Mouse (Mus musculus) brain, embryonic 14.5 days (tissue): Measurements from ENCODE around the gene Npsr1.

ENCODE experiments used
- CTCF ChIP-seq: fragments of 200-500 bp; IDR thresholded peaks from 2 replicates; pipeline ENCODE4 v1.5.1; 2012; ENCODE audit warnings: inconsistent platforms, mild to moderate bottlenecking, moderate library complexity, borderline replicate concordance; ENCODE audit not compliant: insufficient read depth, insufficient read length; ENCODE audit errors: extremely low read depth
- POLR2A ChIP-seq: fragments of 200-500 bp; IDR thresholded peaks from 2 replicates; pipeline ENCODE4 v1.6.1; 2012; ENCODE audit warnings: mild to moderate bottlenecking, inconsistent platforms, borderline replicate concordance; ENCODE audit not compliant: poor library complexity, insufficient read depth, insufficient read length, severe bottlenecking; ENCODE audit errors: extremely low read depth

- no peak for TF ChIP-seq POLR2A
- TF ChIP-seq CTCF, result no peak
These were observed 35.3 kb downstream of the Npsr1 start for GRCm38 (mm10) chr9:24133142-24133541.
